Mouse (Mus musculus) thymus, postnatal 36 days (tissue): Measurements from ENCODE around the gene Gpr35.

Experiments used
- DNase-seq, 2 experiments: peaks; one replicate each; pipeline ENCODE4 v3.0.0; 2022; ENCODE audit warnings: mixed read lengths in 2 of 2

Gene Gpr35

GRCm38 (mm10) chr1:92950607-92951006 lies at the start of gene Gpr35:
Gene Gpr35 (plus strand): TSS chr1:92950865.
- DNase-seq = no peak

- DNase-seq = peak in 1 of 2 experiments; percentile 32
Observed at GRCm38 (mm10) chr1:92902786-92903185, 47.9 kb upstream of the Gpr35 start, which contains the start of gene Ankmy1. Gene Ankmy1 (minus strand): TSS chr1:92902906.

GRCm38 (mm10) chr1:92903627-92904026 lies 47.0 kb upstream of the Gpr35 start:
- DNase-seq = no peak

- no peak for DNase-seq
Observed at GRCm38 (mm10) chr1:92905703-92906310, 44.9 kb upstream of the Gpr35 start.

- peak; percentile 81 to 85 for DNase-seq
Observed at GRCm38 (mm10) chr1:92906779-92907631, 43.7 kb upstream of the Gpr35 start, which contains the start of gene Dusp28. Gene Dusp28 (plus strand): TSS chr1:92906981.

- no peak for DNase-seq
Observed at GRCm38 (mm10) chr1:92907632-92908360, 42.9 kb upstream of the Gpr35 start.

GRCm38 (mm10) chr1:92908664-92909063 lies 42.0 kb upstream of the Gpr35 start:
- peak in 1 of 2 experiments; percentile 10 for DNase-seq

- peak; percentile 37 to 47 for DNase-seq
Observed at GRCm38 (mm10) chr1:92909068-92909467, 41.6 kb upstream of the Gpr35 start.

GRCm38 (mm10) chr1:92910239-92910885 lies 40.3 kb upstream of the Gpr35 start, which contains the start of gene Rnpepl1:
Gene Rnpepl1 (plus strand): TSS chr1:92910783.
- DNase-seq = peak; percentile 82 to 87

- peak; percentile 59 to 64 for DNase-seq
Observed at GRCm38 (mm10) chr1:92910925-92911720, 39.5 kb upstream of the Gpr35 start.

- DNase-seq = peak; percentile 19 to 27
Observed at GRCm38 (mm10) chr1:92911721-92912138, 38.9 kb upstream of the Gpr35 start.

GRCm38 (mm10) chr1:92912286-92912685 lies 38.4 kb upstream of the Gpr35 start:
- peak; percentile 44 to 59 for DNase-seq

GRCm38 (mm10) chr1:92914239-92914638 lies 36.4 kb upstream of the Gpr35 start:
- no peak for DNase-seq

GRCm38 (mm10) chr1:92914993-92915392 lies 35.7 kb upstream of the Gpr35 start:
- no peak for DNase-seq

- no peak for DNase-seq
Observed at GRCm38 (mm10) chr1:92916725-92917124, 33.9 kb upstream of the Gpr35 start.

GRCm38 (mm10) chr1:92919151-92919550 lies 31.5 kb upstream of the Gpr35 start:
- DNase-seq = no peak

GRCm38 (mm10) chr1:92919775-92920174 lies 30.9 kb upstream of the Gpr35 start:
- DNase-seq = no peak

GRCm38 (mm10) chr1:92920474-92921200 lies 30.0 kb upstream of the Gpr35 start:
- DNase-seq = no peak

- DNase-seq = no peak
Observed at GRCm38 (mm10) chr1:92921496-92921895, 29.2 kb upstream of the Gpr35 start.

GRCm38 (mm10) chr1:92930171-92930706 lies 20.4 kb upstream of the Gpr35 start:
- no peak for DNase-seq

- no peak for DNase-seq
Observed at GRCm38 (mm10) chr1:92933611-92934010, 17.1 kb upstream of the Gpr35 start.
